Mouse (Mus musculus) neutrophil, adult 59 days (primary cell): ENCODE measurements around the gene Gabrb3. TPM values are rescaled to one million over a fixed set of nuclear protein-coding genes. Genes with fewer than 3 reads are reported as not detected.

ENCODE experiments used
- total RNA-seq, 2 experiments: library from RNA; stranded (reverse); gene quantifications; 1 replicate in 1 of 2; 2 replicates in 1 of 2; pipeline ENCODE4 v1.2.4; 2023

Gabrb3 gene
- total RNA-seq, result not detected

GRCm38 (mm10) chr7:57419392-57419791, at the start of gene Gabrb3:
Gene Gabrb3, plus strand, starts transcription at chr7:57419692.

DNA sequence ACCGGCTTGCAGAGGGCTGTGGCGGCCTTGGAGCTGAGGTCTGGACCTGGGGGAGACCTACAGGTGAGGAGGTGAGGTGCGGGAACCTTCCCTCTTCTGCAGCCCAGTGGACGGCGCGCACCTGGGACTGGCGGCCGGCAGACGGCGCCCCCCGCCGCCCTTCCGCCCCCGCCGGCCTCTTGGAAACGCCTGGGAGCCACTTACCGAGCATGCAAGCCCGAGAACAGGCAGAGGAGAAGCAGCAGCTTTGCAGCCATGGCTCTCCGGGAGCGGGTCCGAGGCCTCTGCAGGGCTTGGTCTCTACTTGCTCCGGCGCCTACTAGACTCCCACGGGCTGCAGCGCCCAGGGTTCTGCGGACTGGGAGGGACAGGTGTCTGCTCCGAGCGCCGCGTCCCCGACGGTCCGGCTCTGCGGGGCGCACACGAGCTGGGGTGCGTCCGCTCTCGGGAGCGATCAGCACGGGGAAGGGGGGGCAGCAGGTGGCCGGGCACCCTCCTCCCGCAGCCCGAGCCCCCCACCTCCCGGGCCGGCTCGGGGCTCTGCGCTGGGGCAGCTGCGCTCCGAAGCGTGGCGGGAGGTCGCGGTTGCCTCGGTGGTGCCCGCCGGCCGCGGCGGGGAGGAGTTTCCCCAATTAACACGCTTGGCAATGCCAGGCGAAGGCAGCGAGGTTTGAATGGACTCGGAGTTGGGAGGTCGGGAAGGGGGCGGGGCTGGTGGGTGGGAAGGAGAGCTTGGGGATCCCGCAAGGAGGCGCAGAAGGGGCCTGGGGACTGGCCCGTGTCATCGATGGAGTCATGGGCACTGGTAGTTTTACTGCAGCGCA, 32.8 kb upstream of the Gabrb3 start, which contains the start of gene Gabrg3:
Gabrg3 (minus strand) TSS at position 672 of the 824 bp plus-strand sequence.

GRCm38 (mm10) chr7:57509681-57510141, 90.2 kb downstream of the Gabrb3 start, which contains the start of gene Gabra5:
Gene Gabra5, minus strand, starts transcription at chr7:57510059.

Other genes starting within 250 kb of the Gabrb3 start
- gene Gabrg3, start 32.5 kb upstream of the Gabrb3 start, total RNA-seq, result not detected
- not detected for gene Gabra5, start 90.4 kb downstream of the Gabrb3 start, total RNA-seq